Mouse (Mus musculus) E14TG2a.4 (cell line): ENCODE measurements around the gene Selenop.

ENCODE experiments used
- CTCF ChIP-seq: conservative IDR thresholded peaks from 2 replicates; pipeline ENCODE4 v1.5.1; 2014; ENCODE audit warnings: low read length
- POU5F1 ChIP-seq: IDR thresholded peaks from 2 replicates; pipeline ENCODE4 v1.6.1; 2014; ENCODE audit warnings: low read length, borderline replicate concordance

DNA sequence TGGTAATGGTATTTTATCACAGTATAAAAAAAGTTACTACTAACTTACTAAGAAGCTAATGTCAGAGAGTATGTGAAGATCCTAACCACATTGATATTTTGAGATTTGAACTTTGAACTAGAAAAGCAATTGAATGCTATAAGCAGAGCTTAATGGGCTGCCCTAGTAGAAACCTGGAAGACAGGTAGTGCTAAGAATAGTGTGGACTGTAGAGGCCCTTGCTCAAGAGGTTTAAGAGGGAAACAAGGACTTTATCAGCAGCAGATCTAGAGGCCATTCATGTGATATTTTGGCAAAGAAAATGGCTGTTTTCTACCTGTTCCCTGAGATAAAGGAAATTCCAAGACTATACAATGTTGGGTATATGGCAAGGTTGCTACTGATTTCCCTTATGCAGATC, 17.7 kb downstream of the Selenop start:
- TF ChIP-seq CTCF (no peak), POU5F1 (no peak)
